Mouse (Mus musculus): ENCODE results near the gene Slc39a7. TPM values are rescaled to one million over a fixed set of nuclear protein-coding genes. Genes with fewer than 3 reads are reported as not detected.
A peak's percentile ranks its signal among the peaks of the same experiment; 100 is the strongest.
"Not testable (repeated sequence)": the region's sequence is repeated elsewhere in the genome, so short reads cannot be mapped to it uniquely, and the experiment has no call there.

The Slc39a7 gene
- polyA plus RNA-seq, 1 experiment from 2014 or later: 211 TPM

- Histone ChIP-seq H3K4me3 (replicated peaks) (no peak overlapping the region), H3K27me3 (peaks cover 36% of the 10 kb centered on the region), H3K27ac (no peak overlapping the region), H3K4me2 (no peak overlapping the region), H3K9ac (no peak overlapping the region), H3K9me3 (replicated peaks) (no peaks in the 10 kb centered on the region), H3K4me1 (peaks cover 15% of the 10 kb centered on the region), H3K36me3 (no peaks in the 10 kb centered on the region)
- no peak for ATAC-seq (replicated peaks; ENCODE audit: low FRiP score)
- 32% methylated on average over 3 of the region's 3 CpGs for WGBS
These were observed 35.8 kb downstream of the Slc39a7 start for GRCm38 (mm10) chr17:33995651-33996050.

DNA sequence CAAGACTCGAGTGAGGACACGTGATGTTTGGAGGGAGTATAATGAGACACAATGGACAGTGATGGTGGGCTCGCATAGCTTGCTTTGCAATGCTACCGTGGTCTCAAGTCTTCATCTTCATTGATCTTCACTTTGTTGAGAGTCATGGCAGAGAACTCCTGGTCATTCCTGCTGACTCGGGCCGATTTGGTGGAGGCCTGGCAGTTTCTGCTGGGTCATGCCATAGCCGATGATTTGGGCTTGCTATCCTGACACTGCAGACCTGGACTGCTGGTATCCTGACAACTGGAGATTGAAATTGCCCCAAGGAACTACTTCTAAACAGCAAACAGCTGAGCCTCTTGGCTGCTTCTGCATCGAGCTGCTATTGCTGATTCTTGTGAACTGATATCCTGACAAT, 36.5 kb downstream of the Slc39a7 start:
- no peaks in the 10 kb centered on the region for H3K36me3 ChIP-seq
- no peak for ATAC-seq (replicated peaks; ENCODE audit: low FRiP score)
- 87% methylated on average over 8 of the region's 8 CpGs for WGBS

GRCm38 (mm10) chr17:33991788-33992664, 39.5 kb downstream of the Slc39a7 start:
- H3K4me3 ChIP-seq (replicated peaks): no peak overlapping the region
- no peaks in the 10 kb centered on the region for H3K9me3 ChIP-seq (replicated peaks)
- peaks cover 8% of the 10 kb centered on the region for H3K27me3 ChIP-seq
- H3K4me1 ChIP-seq: no peaks in the 10 kb centered on the region
- ATAC-seq (replicated peaks; ENCODE audit: low FRiP score): no peak
- H3K36me3 ChIP-seq: no peaks in the 10 kb centered on the region
- H3K27ac ChIP-seq: no peak overlapping the region
- no peak overlapping the region for H3K9ac ChIP-seq
- H3K4me2 ChIP-seq: no peak overlapping the region
- WGBS: 33% methylated on average over 10 of the region's 10 CpGs

More for the DNA sequence above, 36.5 kb downstream of the Slc39a7 start:
- no peaks in the 10 kb centered on the region for H3K9me3 ChIP-seq (replicated peaks)
- no peak overlapping the region for H3K4me3 ChIP-seq (replicated peaks)
- peaks cover 9% of the 10 kb centered on the region for H3K4me1 ChIP-seq
- no peak overlapping the region for H3K27ac ChIP-seq
- H3K9ac ChIP-seq: no peak overlapping the region
- H3K27me3 ChIP-seq: peaks cover 29% of the 10 kb centered on the region
- H3K4me2 ChIP-seq: no peak overlapping the region

- H3K36me3 ChIP-seq; H3K27ac ChIP-seq; H3K9me3 ChIP-seq (replicated peaks); H3K4me3 ChIP-seq (replicated peaks); ATAC-seq (replicated peaks; ENCODE audit: low FRiP score); H3K9ac ChIP-seq: not testable (repeated sequence)
- Histone ChIP-seq H3K27me3 (peaks cover 39% of the 10 kb centered on the region), H3K4me2 (peak overlapping the region; percentile 81), H3K4me1 (peaks cover 30% of the 10 kb centered on the region)
- WGBS: 11% methylated on average over 8 of the region's 8 CpGs
These were observed 49.3 kb downstream of the Slc39a7 start for GRCm38 (mm10) chr17:33982136-33982535.

GRCm38 (mm10) chr17:33981192-33981909, 50.1 kb downstream of the Slc39a7 start:
- peak overlapping the region; percentile 57; the same call in 1 of the 2 replicates for H3K9ac ChIP-seq
- peak overlapping the region; percentile 91 for H3K27ac ChIP-seq
- not testable (repeated sequence) for H3K9me3 ChIP-seq (replicated peaks); H3K36me3 ChIP-seq
- ATAC-seq (replicated peaks; ENCODE audit: low FRiP score): peak; percentile 87
- H3K4me3 ChIP-seq (replicated peaks): peak overlapping the region; percentile 60
- H3K27me3 ChIP-seq: peaks cover 45% of the 10 kb centered on the region
- peak overlapping the region; percentile 81 for H3K4me2 ChIP-seq
- under 1% methylated on average over 27 of the region's 27 CpGs for WGBS
- peaks cover 30% of the 10 kb centered on the region for H3K4me1 ChIP-seq

DNA sequence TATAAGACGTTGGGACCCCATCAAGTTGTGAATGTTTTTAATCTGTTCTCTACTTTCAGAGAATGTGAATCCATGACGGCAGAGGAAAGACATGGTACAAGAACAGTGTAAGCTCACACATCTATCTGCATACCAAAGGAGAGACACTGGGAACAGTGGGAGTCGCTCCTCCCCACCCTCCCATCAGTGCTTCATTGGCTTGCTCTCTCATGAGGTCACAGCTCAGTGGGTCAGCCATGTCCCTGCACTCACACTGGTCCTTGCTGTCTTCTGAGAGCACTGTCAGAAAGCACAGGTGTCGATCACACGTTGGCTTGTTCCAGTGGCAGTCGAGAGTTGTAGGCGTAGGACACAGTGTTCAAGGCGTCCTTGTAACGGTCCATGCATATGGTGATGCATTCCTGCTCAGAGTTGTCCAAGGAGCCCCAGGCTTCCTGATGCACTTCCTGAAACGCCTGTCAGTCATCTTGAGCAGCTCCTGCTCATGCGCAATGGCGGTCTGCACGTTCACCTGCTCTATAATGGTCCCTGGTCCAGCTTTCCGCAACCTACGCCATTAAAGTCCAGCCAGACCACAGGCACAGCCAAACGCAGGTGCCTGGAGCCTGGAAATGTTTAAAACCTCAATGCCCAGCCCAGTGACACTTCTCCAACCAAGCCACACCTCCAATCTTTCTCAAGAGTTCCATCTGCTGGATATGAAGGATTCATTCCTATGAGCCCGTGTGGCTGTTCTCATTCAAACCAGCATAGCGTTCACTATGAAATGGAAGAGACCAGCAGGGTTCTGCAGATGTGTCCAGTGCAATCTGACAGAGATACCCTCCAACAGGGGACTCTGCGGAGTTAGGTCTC, 51.1 kb downstream of the Slc39a7 start:
- 74% methylated on average over 19 of the region's 19 CpGs for WGBS
- Histone ChIP-seq H3K27me3 (peaks cover 50% of the 10 kb centered on the region), H3K9ac (no peak overlapping the region), H3K27ac (peak overlapping the region; percentile 47), H3K9me3 (replicated peaks) (no peaks in the 10 kb centered on the region), H3K4me2 (peak overlapping the region; percentile 81; the same call in 1 of the 2 replicates), H3K36me3 (no peaks in the 10 kb centered on the region), H3K4me1 (peaks cover 30% of the 10 kb centered on the region), H3K4me3 (replicated peaks) (peak overlapping the region; percentile 60; the same call in 1 of the 2 replicates)
- ATAC-seq (replicated peaks; ENCODE audit: low FRiP score): 0 out of 2 replicates have a peak, but pooled peaks have one; percentile 4

DNA sequence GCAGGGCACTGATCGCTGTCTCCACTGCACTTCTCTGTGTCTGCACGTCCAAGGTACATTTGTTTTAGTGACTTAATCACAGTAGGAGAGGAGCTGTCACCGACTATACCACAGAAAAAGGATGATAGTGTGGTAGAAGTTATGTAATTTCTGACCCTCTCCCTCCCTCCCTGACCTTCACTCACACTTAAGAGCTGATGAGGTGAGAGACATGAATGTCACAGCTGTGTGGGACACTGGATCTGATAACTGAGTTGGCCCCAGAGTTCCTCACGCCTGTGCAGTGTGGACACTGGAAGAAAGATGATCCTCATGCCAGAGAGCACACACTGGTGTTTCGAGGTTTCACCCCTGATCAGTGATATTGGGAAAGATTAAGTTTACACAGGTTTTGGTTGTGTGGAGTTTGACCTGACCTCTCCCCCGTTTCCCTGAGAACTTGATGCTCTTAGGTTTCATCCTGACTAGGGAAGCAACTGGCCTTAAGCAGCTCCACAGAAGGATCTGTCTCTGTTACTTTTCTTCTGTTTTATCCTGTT, 51.9 kb downstream of the Slc39a7 start:
- Histone ChIP-seq H3K27ac (no peak overlapping the region), H3K9me3 (replicated peaks) (no peaks in the 10 kb centered on the region), H3K9ac (no peak overlapping the region), H3K36me3 (no peaks in the 10 kb centered on the region), H3K4me1 (peaks cover 30% of the 10 kb centered on the region), H3K27me3 (peaks cover 57% of the 10 kb centered on the region), H3K4me2 (no peak overlapping the region), H3K4me3 (replicated peaks) (no peak overlapping the region)
- WGBS: 53% methylated on average over 6 of the region's 6 CpGs
- no peak for ATAC-seq (replicated peaks; ENCODE audit: low FRiP score)

DNA sequence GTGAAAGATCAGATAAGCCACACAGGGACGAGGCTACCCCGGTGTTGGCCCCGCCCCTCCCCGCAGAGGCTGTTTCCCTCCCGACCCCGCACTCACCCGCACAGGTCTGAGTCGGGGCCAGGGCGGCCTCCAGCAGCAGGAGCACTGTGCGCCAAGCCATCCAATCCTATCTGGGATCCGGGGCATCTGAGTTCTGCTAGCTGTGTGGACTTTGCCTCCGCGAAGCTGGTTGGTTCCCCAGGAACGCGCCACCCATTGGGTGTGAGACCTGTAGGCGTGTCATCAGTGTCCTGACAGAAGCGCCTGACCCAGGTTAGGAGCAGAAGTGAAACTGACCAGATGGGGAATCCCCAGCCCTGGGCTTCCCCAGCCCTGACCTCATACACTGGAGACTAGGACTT, 52.9 kb downstream of the Slc39a7 start:
- H3K27ac ChIP-seq: no peak overlapping the region
- peak overlapping the region; percentile 27; the same call in 1 of the 2 replicates for H3K9ac ChIP-seq
- ATAC-seq (replicated peaks; ENCODE audit: low FRiP score): peak; percentile 76
- H3K4me1 ChIP-seq: peaks cover 30% of the 10 kb centered on the region
- WGBS: under 1% methylated on average over 17 of the region's 17 CpGs
- H3K9me3 ChIP-seq (replicated peaks): no peaks in the 10 kb centered on the region
- peak overlapping the region; percentile 47 for H3K4me3 ChIP-seq (replicated peaks)
- H3K4me2 ChIP-seq: peak overlapping the region; percentile 75
- H3K27me3 ChIP-seq: peaks cover 58% of the 10 kb centered on the region
- H3K36me3 ChIP-seq: no peaks in the 10 kb centered on the region

MicroRNA genes within 50 kb of the gene (microRNA counts, 519-probe panel; counts per million panel counts)
- microRNA mmu-miR-219: 1,586 counts per million, percentile 7 among the panel's probes with 10 or more counts

Small RNAs within 50 kb of the gene (microRNA-seq; reads per million reads assigned to microRNA genes)
- 0.89 reads per million for gene Mir219a-1
- not detected for gene Mir219c

Other genes with a start within 250 kb of the Slc39a7 start
- 21.5 and 27.9 TPM in 2 replicates for gene Angptl4, start 249.9 kb downstream of the Slc39a7 start, polyA plus RNA-seq (2015; fragmentation: Nextera tagmentation; extraction: Ambion mirVana)
- 46.5 and 53.4 TPM in 2 replicates for gene Kank3, start 221.2 kb downstream of the Slc39a7 start, polyA plus RNA-seq (2015; fragmentation: Nextera tagmentation; extraction: Ambion mirVana)
- gene Rps28, start 207.1 kb downstream of the Slc39a7 start, polyA plus RNA-seq (2015; fragmentation: Nextera tagmentation; extraction: Ambion mirVana): 1,038 and 1,163 TPM in 2 replicates
- 490 and 495 TPM in 2 replicates for gene Ndufa7, start 207.1 kb downstream of the Slc39a7 start, polyA plus RNA-seq (2015; fragmentation: Nextera tagmentation; extraction: Ambion mirVana)
- gene Cd320, start 188.6 kb downstream of the Slc39a7 start, polyA plus RNA-seq (2015; fragmentation: Nextera tagmentation; extraction: Ambion mirVana): 97.9 and 102 TPM in 2 replicates
- gene Gm7029, start 157.8 kb downstream of the Slc39a7 start, polyA plus RNA-seq (2015; fragmentation: Nextera tagmentation; extraction: Ambion mirVana): not detected in 2 replicates
- 8.2 and 9.1 TPM in 2 replicates for gene Kifc1, start 141.0 kb downstream of the Slc39a7 start, polyA plus RNA-seq (2015; fragmentation: Nextera tagmentation; extraction: Ambion mirVana)
- 0.19 TPM in 1 of 2 replicates, not detected in the other for gene Platr17, start 126.5 kb downstream of the Slc39a7 start, polyA plus RNA-seq (2015; fragmentation: Nextera tagmentation; extraction: Ambion mirVana)
- gene Daxx, start 122.3 kb downstream of the Slc39a7 start, polyA plus RNA-seq (2015; fragmentation: Nextera tagmentation; extraction: Ambion mirVana): 47.6 and 60.0 TPM in 2 replicates
- 28.3 and 35.9 TPM in 2 replicates for gene Tapbp, start 115.8 kb downstream of the Slc39a7 start, polyA plus RNA-seq (2015; fragmentation: Nextera tagmentation; extraction: Ambion mirVana)
- gene Zbtb22, start 115.8 kb downstream of the Slc39a7 start, polyA plus RNA-seq (2015; fragmentation: Nextera tagmentation; extraction: Ambion mirVana): 17.5 and 19.3 TPM in 2 replicates
- 30.7 and 34.5 TPM in 2 replicates for gene Rgl2, start 102.1 kb downstream of the Slc39a7 start, polyA plus RNA-seq (2015; fragmentation: Nextera tagmentation; extraction: Ambion mirVana)
- 171 and 183 TPM in 2 replicates for gene Pfdn6, start 91.3 kb downstream of the Slc39a7 start, polyA plus RNA-seq (2015; fragmentation: Nextera tagmentation; extraction: Ambion mirVana)
- gene Wdr46, start 91.0 kb downstream of the Slc39a7 start, polyA plus RNA-seq (2015; fragmentation: Nextera tagmentation; extraction: Ambion mirVana): 41.8 and 44.0 TPM in 2 replicates
- 5.1 and 5.6 TPM in 2 replicates for gene B3galt4, start 80.2 kb downstream of the Slc39a7 start, polyA plus RNA-seq (2015; fragmentation: Nextera tagmentation; extraction: Ambion mirVana)
- 48.0 and 53.5 TPM in 2 replicates for gene Vps52, start 75.9 kb downstream of the Slc39a7 start, polyA plus RNA-seq (2015; fragmentation: Nextera tagmentation; extraction: Ambion mirVana)
- 1,731 and 1,904 TPM in 2 replicates for gene Rps18, start 75.7 kb downstream of the Slc39a7 start, polyA plus RNA-seq (2015; fragmentation: Nextera tagmentation; extraction: Ambion mirVana)
- 24.6 and 27.2 TPM in 2 replicates for gene H2-K1, start 31.3 kb downstream of the Slc39a7 start, polyA plus RNA-seq (2015; fragmentation: Nextera tagmentation; extraction: Ambion mirVana)
- 20.3 and 21.7 TPM in 2 replicates for gene Ring1, start 7.0 kb downstream of the Slc39a7 start, polyA plus RNA-seq (2015; fragmentation: Nextera tagmentation; extraction: Ambion mirVana)
- 51.7 and 52.5 TPM in 2 replicates for gene H2-Ke6, start 3.6 kb downstream of the Slc39a7 start, polyA plus RNA-seq (2015; fragmentation: Nextera tagmentation; extraction: Ambion mirVana)
- gene Rxrb, start 130 bp upstream of the Slc39a7 start, polyA plus RNA-seq (2015; fragmentation: Nextera tagmentation; extraction: Ambion mirVana): 50.5 and 53.0 TPM in 2 replicates
- 2.2 and 6.6 TPM in 2 replicates for gene Col11a2, start 7.8 kb upstream of the Slc39a7 start, polyA plus RNA-seq (2015; fragmentation: Nextera tagmentation; extraction: Ambion mirVana)
- gene H2-Oa, start 60.7 kb upstream of the Slc39a7 start, polyA plus RNA-seq (2015; fragmentation: Nextera tagmentation; extraction: Ambion mirVana): 0.39 and 0.64 TPM in 2 replicates
- 14.8 and 15.9 TPM in 2 replicates for gene H2-DMa, start 87.9 kb upstream of the Slc39a7 start, polyA plus RNA-seq (2015; fragmentation: Nextera tagmentation; extraction: Ambion mirVana)
- gene Brd2, start 91.0 kb upstream of the Slc39a7 start, polyA plus RNA-seq (2015; fragmentation: Nextera tagmentation; extraction: Ambion mirVana): 135 and 140 TPM in 2 replicates
- gene H2-DMb2, start 111.6 kb upstream of the Slc39a7 start, polyA plus RNA-seq (2015; fragmentation: Nextera tagmentation; extraction: Ambion mirVana): 22.6 and 25.3 TPM in 2 replicates
- gene H2-DMb1, start 121.4 kb upstream of the Slc39a7 start, polyA plus RNA-seq (2015; fragmentation: Nextera tagmentation; extraction: Ambion mirVana): 4.9 and 6.0 TPM in 2 replicates
- 3.5 and 3.8 TPM in 2 replicates for gene Tap1, start 155.9 kb upstream of the Slc39a7 start, polyA plus RNA-seq (2015; fragmentation: Nextera tagmentation; extraction: Ambion mirVana)
- 3.0 and 3.2 TPM in 2 replicates for gene Psmb9, start 156.1 kb upstream of the Slc39a7 start, polyA plus RNA-seq (2015; fragmentation: Nextera tagmentation; extraction: Ambion mirVana)
- 6.0 and 7.1 TPM in 2 replicates for gene Psmb8, start 166.0 kb upstream of the Slc39a7 start, polyA plus RNA-seq (2015; fragmentation: Nextera tagmentation; extraction: Ambion mirVana)
- gene Tap2, start 171.8 kb upstream of the Slc39a7 start, polyA plus RNA-seq (2015; fragmentation: Nextera tagmentation; extraction: Ambion mirVana): 3.5 and 4.1 TPM in 2 replicates
- 0.13 TPM in 1 of 2 replicates, not detected in the other for gene H2-Ob, start 207.2 kb upstream of the Slc39a7 start, polyA plus RNA-seq (2015; fragmentation: Nextera tagmentation; extraction: Ambion mirVana)
- 23.3 and 27.5 TPM in 2 replicates for gene H2-Ab1, start 226.0 kb upstream of the Slc39a7 start, polyA plus RNA-seq (2015; fragmentation: Nextera tagmentation; extraction: Ambion mirVana)

Measured in kidney, embryonic 15.5 days (tissue).